ENCODE assay signal across 22 mouse cellular contexts in genomic region chr7:34818660-34819059, GRCm38 (mm10). TPM values are rescaled to one million over a fixed set of nuclear protein-coding genes. Genes with fewer than 3 reads are reported as not detected.
"Had no signal": no experiment of that assay in that cellular context is flagged by ENCODE, and none has a peak within 500 bp of the region (broad histone marks: within the 10 kb centered on the region; RNA-seq: fewer than 3 reads in every experiment).

No protein-coding gene starts in this region.

- H3K27ac ChIP-seq: kidney, embryonic 15.5 days; limb, embryonic 10.5 days; limb, embryonic 13.5 days; liver, embryonic 12.5 days; liver, embryonic 15.5 days; lung, embryonic 15.5 days; neural tube, embryonic 12.5 days; neural tube, embryonic 15.5 days had no signal

- H3K4me1 ChIP-seq: limb, embryonic 13.5 days; liver, embryonic 12.5 days; liver, embryonic 15.5 days; lung, embryonic 15.5 days; megakaryocyte, embryonic 14.5 days had no signal

- H3K4me3 ChIP-seq: kidney, embryonic 15.5 days; limb, embryonic 10.5 days; limb, embryonic 13.5 days; liver, embryonic 12.5 days; liver, embryonic 15.5 days; lung, embryonic 15.5 days; megakaryocyte, embryonic 14.5 days; neural tube, embryonic 12.5 days; neural tube, embryonic 15.5 days had no signal

- H3K9ac ChIP-seq: kidney, embryonic 15.5 days; limb, embryonic 13.5 days; liver, embryonic 12.5 days; liver, embryonic 15.5 days; lung, embryonic 15.5 days; neural tube, embryonic 12.5 days; neural tube, embryonic 15.5 days had no signal

- H3K36me3 ChIP-seq: kidney, embryonic 15.5 days; limb, embryonic 10.5 days; limb, embryonic 13.5 days; liver, embryonic 12.5 days; liver, embryonic 15.5 days; lung, embryonic 15.5 days; neural tube, embryonic 12.5 days; neural tube, embryonic 15.5 days had no signal

- H3K4me2 ChIP-seq: kidney, embryonic 15.5 days; limb, embryonic 13.5 days; liver, embryonic 12.5 days; liver, embryonic 15.5 days; lung, embryonic 15.5 days; midbrain, embryonic 11.5 days; neural tube, embryonic 12.5 days; neural tube, embryonic 15.5 days had no signal

- ATAC-seq: liver, embryonic 12.5 days had no signal

- H3K9me3 ChIP-seq: kidney, embryonic 15.5 days; limb, embryonic 10.5 days; limb, embryonic 13.5 days; liver, embryonic 12.5 days; liver, embryonic 15.5 days; lung, embryonic 15.5 days; megakaryocyte, embryonic 14.5 days; neural tube, embryonic 15.5 days had no signal

- DNase-seq: kidney, adult 8-10 months; kidney, postnatal 10 days; kidney, postnatal 4 days; liver; lung, adult 18-20 months; lung, postnatal 10 days; lung, postnatal 36 days; midbrain, embryonic 14.5 days; thymus, adult 18-20 months; thymus, postnatal 14 days; thymus, postnatal 4 days had no signal

RNA-seq across cellular contexts. Expression of gene Chst8, which starts 6.1 kb away (rescaled TPM):
- polyA plus RNA-seq: testis, adult 2 months had no signal
